Mouse (Mus musculus) C2C12 (cell line): ENCODE results near the gene Olfr1317. TPM values are rescaled to one million over a fixed set of nuclear protein-coding genes. Genes with fewer than 3 reads are reported as not detected.

Source experiments
- H3K27me3 ChIP-seq: one replicate; pipeline ENCODE4 v1.6.1; 2011; ENCODE audit not compliant: control insufficient read depth, insufficient read depth, insufficient read length
- H3K36me3 ChIP-seq: one replicate; pipeline ENCODE4 v1.6.1; 2011; ENCODE audit not compliant: control insufficient read depth, insufficient read depth
- H3K4me3 ChIP-seq: one replicate; pipeline ENCODE4 v1.5.1; 2011; ENCODE audit warnings: mild to moderate bottlenecking, control low read depth; ENCODE audit not compliant: poor library complexity, insufficient read depth, severe bottlenecking
- H3K79me2 ChIP-seq: one replicate; pipeline ENCODE4 v1.6.1; 2011; ENCODE audit not compliant: control insufficient read depth, insufficient read depth
- H3K79me3 ChIP-seq: one replicate; pipeline ENCODE4 v1.6.1; 2011; ENCODE audit warnings: low read depth, control low read depth
- H3ac ChIP-seq: one replicate; pipeline ENCODE3; 2011; ENCODE audit warnings: low read depth; ENCODE audit not compliant: control insufficient read depth, insufficient read length
- CEBPB ChIP-seq: IDR thresholded peaks from one replicate; pipeline ENCODE4 v1.6.1; 2011; ENCODE audit warnings: low read depth, mild to moderate bottlenecking, control low read depth, moderate library complexity
- CTCF ChIP-seq: IDR thresholded peaks from one replicate; pipeline ENCODE4 v1.5.1; 2011; ENCODE audit not compliant: control insufficient read depth, insufficient read depth, insufficient read length
- FOSL1 ChIP-seq: IDR thresholded peaks from one replicate; pipeline ENCODE4 v1.8.0; 2011; ENCODE audit warnings: mild to moderate bottlenecking, low read length; ENCODE audit not compliant: poor library complexity, insufficient read depth, severe bottlenecking
- MAX ChIP-seq: IDR thresholded peaks from one replicate; pipeline ENCODE4 v1.6.1; 2011; ENCODE audit warnings: mild to moderate bottlenecking, control low read depth
- MYOD1 ChIP-seq: IDR thresholded peaks from one replicate; pipeline ENCODE4 v1.6.1; 2011; ENCODE audit warnings: low read depth; ENCODE audit not compliant: control insufficient read depth, insufficient read length
- MYOG ChIP-seq: IDR thresholded peaks from one replicate; pipeline ENCODE4 v1.6.1; 2011; ENCODE audit not compliant: control insufficient read depth, insufficient read length; ENCODE audit errors: extremely low read depth
- USF1 ChIP-seq: IDR thresholded peaks from one replicate; pipeline ENCODE4 v1.6.1; 2011; ENCODE audit warnings: low read depth, mild to moderate bottlenecking, control low read depth, moderate library complexity
- long read RNA-seq, 2 experiments: library from polyadenylated mRNA; unstranded; transcript quantifications; one replicate each; pipeline ENCODE4 v2.0.0; 2019 to 2020
- polyA plus RNA-seq: library from polyadenylated mRNA; unstranded; fragments of >200 nt; fragmentation: generic; extraction: Trizol; gene quantifications from one replicate; pipeline ENCODE4 v1.2.1, GENCODE M21; 2012; ENCODE audit warnings: missing spikeins

The Olfr1317 gene
- polyA plus RNA-seq: not detected
- long read RNA-seq, experiment 1: 0 reads
- long read RNA-seq, experiment 2: 0 reads

DNA sequence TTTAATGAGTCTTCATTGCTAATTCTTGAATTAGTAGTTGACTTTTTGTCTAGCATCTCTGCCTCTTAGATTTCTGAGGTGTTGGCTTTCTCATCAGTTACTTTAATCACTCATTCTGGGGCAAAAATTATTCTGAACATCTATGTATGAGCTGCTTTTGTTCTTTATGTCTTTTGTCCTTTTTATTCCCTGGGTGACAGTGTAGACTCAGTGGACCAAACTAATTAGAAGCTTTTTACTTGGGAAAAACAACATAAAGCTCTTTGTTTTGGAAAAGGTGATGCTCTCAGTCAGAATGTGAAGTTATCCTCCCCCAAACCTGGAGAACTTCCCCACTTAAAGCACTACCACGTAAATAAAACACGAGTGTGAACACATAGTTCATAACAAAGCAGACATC is at the start of gene Olfr1317:
Olfr1317 (plus strand) TSS at position 301 of the 400 bp plus-strand sequence.
- no peak for TF ChIP-seq MAX
- no peaks in the 10 kb centered on the region for H3K36me3 ChIP-seq
- no peak within 1 kb of the TSS for H3K4me3 ChIP-seq
- no peak within 1 kb of the TSS for H3ac ChIP-seq
- H3K27me3 ChIP-seq: no peaks in the 10 kb centered on the region
- no peaks in the 10 kb centered on the region for H3K79me2 ChIP-seq
- H3K79me3 ChIP-seq: no peaks in the 10 kb centered on the region

DNA sequence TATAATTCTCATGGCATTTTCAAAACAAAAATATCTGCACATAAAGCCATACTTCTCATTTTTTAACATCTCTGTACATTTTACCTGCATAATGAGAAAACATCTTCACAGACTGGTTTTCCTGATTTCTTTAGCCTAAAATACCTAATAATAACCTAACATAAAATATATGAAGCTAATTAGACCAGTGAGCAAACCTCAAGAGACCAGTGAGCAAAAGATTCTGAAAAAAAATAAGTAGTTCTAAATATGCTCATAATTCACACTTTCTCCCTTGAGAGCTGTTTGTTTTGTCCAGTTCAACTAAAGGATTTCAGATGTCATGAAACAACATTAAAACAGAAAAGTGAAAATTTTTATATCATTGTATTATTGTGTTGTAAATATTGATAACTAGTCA is 43.4 kb upstream of the Olfr1317 start, which contains the start of gene Olfr1314:
Olfr1314 (minus strand) TSS at position 101 of the 400 bp plus-strand sequence.
- TF ChIP-seq CEBPB (no peak), MYOG (no peak), FOSL1 (no peak), MAX (no peak), MYOD1 (no peak), CTCF (no peak), USF1 (no peak)
- no peaks in the 10 kb centered on the region for H3K79me3 ChIP-seq
- H3K4me3 ChIP-seq: no peak within 1 kb of the TSS
- no peaks in the 10 kb centered on the region for H3K36me3 ChIP-seq
- no peaks in the 10 kb centered on the region for H3K27me3 ChIP-seq
- H3ac ChIP-seq: no peak within 1 kb of the TSS
- H3K79me2 ChIP-seq: no peaks in the 10 kb centered on the region

DNA sequence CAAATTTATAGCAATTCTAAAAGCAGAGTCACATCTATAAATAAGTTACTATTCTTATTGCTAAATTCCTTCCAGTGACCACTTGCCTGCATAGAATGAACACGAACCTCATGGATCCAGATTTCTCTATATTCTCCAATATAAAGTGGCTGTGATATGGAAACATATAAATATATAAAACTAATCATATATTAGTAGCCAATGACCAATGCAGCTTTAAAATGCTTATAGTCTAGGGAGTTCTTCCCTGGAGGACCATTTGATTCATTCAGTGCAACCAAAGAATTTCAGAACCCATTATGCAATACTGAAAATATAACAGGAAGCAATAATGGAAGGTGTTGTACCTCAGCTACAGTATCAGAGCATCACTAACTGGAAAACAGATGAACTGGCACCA is 24.8 kb upstream of the Olfr1317 start, which contains the start of gene Olfr1315-ps1:
Olfr1315-ps1 (minus strand) TSS at position 101 of the 400 bp plus-strand sequence.
- H3K79me2 ChIP-seq: no peaks in the 10 kb centered on the region
- H3ac ChIP-seq: no peak within 1 kb of the TSS
- no peaks in the 10 kb centered on the region for H3K36me3 ChIP-seq
- TF ChIP-seq MYOD1: no peak
- TF ChIP-seq USF1: no peak
- no peak for TF ChIP-seq MYOG
- TF ChIP-seq CEBPB: no peak
- no peak within 1 kb of the TSS for H3K4me3 ChIP-seq
- H3K27me3 ChIP-seq: no peaks in the 10 kb centered on the region
- H3K79me3 ChIP-seq: no peaks in the 10 kb centered on the region

DNA sequence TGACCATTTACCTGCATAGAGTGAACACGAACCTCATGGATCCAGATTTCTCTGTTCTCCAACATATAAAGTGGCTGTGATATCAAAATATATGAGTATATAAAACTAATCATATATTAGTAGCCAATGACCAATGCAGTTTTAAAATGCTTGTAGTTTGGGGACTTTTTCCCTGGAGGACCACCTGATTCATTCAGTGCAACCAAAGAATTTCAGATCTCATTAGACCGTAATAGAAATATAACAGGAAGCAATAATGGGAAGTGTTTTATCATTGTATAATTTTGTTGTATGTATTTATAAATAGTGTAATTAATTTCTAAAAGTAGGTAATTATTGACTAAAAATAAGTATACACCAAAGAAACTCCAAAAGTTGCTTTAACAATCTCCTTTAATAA is 5.3 kb upstream of the Olfr1317 start, which contains the start of gene Olfr1316:
Olfr1316 (minus strand) TSS at position 101 of the 400 bp plus-strand sequence.
- Histone ChIP-seq H3K4me3 (no peak within 1 kb of the TSS), H3K79me2 (no peaks in the 10 kb centered on the region), H3K36me3 (no peaks in the 10 kb centered on the region), H3K79me3 (no peaks in the 10 kb centered on the region), H3K27me3 (no peaks in the 10 kb centered on the region), H3ac (no peak within 1 kb of the TSS)
- TF ChIP-seq MAX (no peak), CEBPB (no peak), MYOD1 (no peak), USF1 (no peak), FOSL1 (no peak), MYOG (no peak), CTCF (no peak)

DNA sequence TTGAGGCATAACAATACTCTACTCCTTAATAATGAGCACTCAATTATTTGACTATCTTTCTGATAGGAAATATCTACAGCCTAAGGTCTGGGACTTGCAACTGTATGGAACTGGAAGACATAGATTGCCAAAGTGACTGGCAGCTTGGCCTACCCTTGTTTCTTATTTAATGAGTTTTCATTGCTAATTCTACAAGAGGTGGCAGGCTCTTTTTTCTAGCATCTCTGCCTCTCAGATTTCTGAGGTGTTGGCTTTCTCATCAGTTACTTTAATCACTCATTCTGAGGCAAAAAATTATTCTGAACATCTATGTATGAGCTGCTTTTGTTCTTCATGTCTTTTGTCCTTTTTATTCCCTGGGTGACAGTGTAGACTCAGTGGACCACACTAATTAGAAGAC is 13.8 kb downstream of the Olfr1317 start, which contains the start of gene Olfr1318:
Olfr1318 (plus strand) TSS at position 301 of the 400 bp plus-strand sequence.
- H3K4me3 ChIP-seq: no peak within 1 kb of the TSS
- no peaks in the 10 kb centered on the region for H3K79me3 ChIP-seq
- H3K27me3 ChIP-seq: no peaks in the 10 kb centered on the region
- H3K79me2 ChIP-seq: no peaks in the 10 kb centered on the region
- TF ChIP-seq MYOG: no peak
- TF ChIP-seq MAX: no peak
- TF ChIP-seq CEBPB: no peak
- no peak for TF ChIP-seq MYOD1
- no peak for TF ChIP-seq USF1
- no peak for TF ChIP-seq CTCF
- no peak for TF ChIP-seq FOSL1
- H3K36me3 ChIP-seq: no peaks in the 10 kb centered on the region
- H3ac ChIP-seq: no peak within 1 kb of the TSS

Other genes with a start within 250 kb of the Olfr1317 start
- gene Olfr1306, start 224.1 kb upstream of the Olfr1317 start, polyA plus RNA-seq: not detected
- not detected for gene Olfr1307, start 190.9 kb upstream of the Olfr1317 start, polyA plus RNA-seq
- gene Olfr1308, start 175.4 kb upstream of the Olfr1317 start, polyA plus RNA-seq: not detected
- not detected for gene Olfr1309, start 150.0 kb upstream of the Olfr1317 start, polyA plus RNA-seq
- not detected for gene Olfr1310, start 127.6 kb upstream of the Olfr1317 start, polyA plus RNA-seq
- gene Olfr1311, start 115.9 kb upstream of the Olfr1317 start, polyA plus RNA-seq: not detected
- not detected for gene Olfr1312, start 90.1 kb upstream of the Olfr1317 start, polyA plus RNA-seq
- gene Olfr1313, start 62.5 kb upstream of the Olfr1317 start, polyA plus RNA-seq: not detected
- not detected for gene Olfr1314, start 43.5 kb upstream of the Olfr1317 start, polyA plus RNA-seq
- not detected for gene Olfr1315-ps1, start 24.9 kb upstream of the Olfr1317 start, polyA plus RNA-seq
- not detected for gene Olfr1316, start 5.4 kb upstream of the Olfr1317 start, polyA plus RNA-seq
- 0.02 TPM for gene Olfr1318, start 13.9 kb downstream of the Olfr1317 start, polyA plus RNA-seq
- 28.0 TPM for gene Lpcat4, start 99.1 kb downstream of the Olfr1317 start, polyA plus RNA-seq
- gene Nutm1, start 119.0 kb downstream of the Olfr1317 start, polyA plus RNA-seq: 0.02 TPM
- gene Nop10, start 121.6 kb downstream of the Olfr1317 start, polyA plus RNA-seq: 139 TPM
- 4.4 TPM for gene Slc12a6, start 125.5 kb downstream of the Olfr1317 start, polyA plus RNA-seq
- gene Gm21985, start 126.0 kb downstream of the Olfr1317 start, polyA plus RNA-seq: not detected
- gene Emc4, start 227.7 kb downstream of the Olfr1317 start, polyA plus RNA-seq: 152 TPM
- gene Katnbl1, start 238.9 kb downstream of the Olfr1317 start, polyA plus RNA-seq: 13.3 TPM